Mouse (Mus musculus): ENCODE measurements around the gene Adamts20.
"Not testable (repeated sequence)": the region's sequence is repeated elsewhere in the genome, so short reads cannot be mapped to it uniquely, and the experiment has no call there.

Gene Adamts20

GRCm38 (mm10) chr15:94465318-94465717 lies at the start of gene Adamts20:
Gene Adamts20, minus strand, starts transcription at chr15:94465418.
- no peak for DNase-seq

DNA sequence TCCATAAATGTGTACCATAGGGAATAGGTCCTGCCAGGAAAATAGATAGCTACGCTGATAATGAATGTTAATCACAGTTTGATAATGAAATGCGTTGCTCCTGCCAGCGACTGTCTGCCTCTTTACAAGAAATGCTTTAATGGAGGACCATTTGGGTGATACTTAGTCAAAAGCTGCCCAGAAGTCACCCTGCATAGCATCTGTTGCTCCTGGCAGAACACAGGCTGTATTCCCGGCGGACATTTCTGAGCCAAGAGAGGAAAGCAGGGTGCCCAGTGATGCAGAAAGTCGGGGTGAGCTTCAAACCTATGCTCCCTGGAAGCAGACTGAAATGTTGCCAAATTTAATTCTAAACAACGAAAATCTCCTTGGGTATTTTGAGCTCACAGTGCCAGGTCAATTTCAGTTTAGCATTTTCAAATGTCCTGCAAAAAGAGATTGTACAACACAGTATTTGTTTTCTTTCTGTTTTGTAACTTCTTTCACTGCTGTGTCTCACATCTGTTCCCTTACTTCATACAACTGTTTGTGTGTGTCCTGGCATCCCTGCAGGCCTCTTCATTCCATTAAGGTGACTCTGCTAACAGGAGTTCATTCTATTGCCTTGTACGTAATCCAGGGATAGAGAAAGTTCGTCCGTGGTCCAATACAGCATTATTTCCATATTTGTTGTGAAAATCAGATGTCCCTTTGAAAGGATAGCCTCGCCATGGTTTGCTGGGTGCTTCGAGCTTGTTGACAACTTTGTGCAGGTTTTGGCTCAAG lies 38.4 kb upstream of the Adamts20 start:
- no peak for DNase-seq

- no peak for DNase-seq
Observed at GRCm38 (mm10) chr15:94499260-94499659, 34.0 kb upstream of the Adamts20 start.

DNA sequence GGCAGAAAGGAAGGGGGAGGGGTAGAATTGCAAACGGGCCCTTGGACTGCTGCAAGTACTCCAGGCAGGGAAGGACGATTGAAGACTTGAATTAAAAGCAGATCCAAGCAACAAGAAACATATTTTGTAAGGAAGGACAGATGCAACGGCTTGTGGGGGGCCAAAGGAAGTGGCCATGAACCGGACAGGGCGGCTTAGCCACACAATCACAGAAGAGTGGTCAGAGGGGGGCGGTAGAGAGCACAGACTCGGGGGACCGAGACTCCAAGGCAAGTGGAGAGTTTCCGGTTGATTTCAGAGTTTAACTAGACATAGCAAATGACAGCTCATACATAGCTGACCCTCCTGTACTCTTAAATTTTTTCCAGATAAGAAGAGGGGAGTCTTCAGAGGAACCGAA lies 30.7 kb upstream of the Adamts20 start:
- no peak for DNase-seq

- no peak for DNase-seq
Observed at GRCm38 (mm10) chr15:94494445-94494844, 29.2 kb upstream of the Adamts20 start.

- DNase-seq, result no peak
Observed at GRCm38 (mm10) chr15:94489433-94489832, 24.2 kb upstream of the Adamts20 start.

- DNase-seq, result not testable (repeated sequence)
Observed at GRCm38 (mm10) chr15:94488028-94488427, 22.8 kb upstream of the Adamts20 start.

DNA sequence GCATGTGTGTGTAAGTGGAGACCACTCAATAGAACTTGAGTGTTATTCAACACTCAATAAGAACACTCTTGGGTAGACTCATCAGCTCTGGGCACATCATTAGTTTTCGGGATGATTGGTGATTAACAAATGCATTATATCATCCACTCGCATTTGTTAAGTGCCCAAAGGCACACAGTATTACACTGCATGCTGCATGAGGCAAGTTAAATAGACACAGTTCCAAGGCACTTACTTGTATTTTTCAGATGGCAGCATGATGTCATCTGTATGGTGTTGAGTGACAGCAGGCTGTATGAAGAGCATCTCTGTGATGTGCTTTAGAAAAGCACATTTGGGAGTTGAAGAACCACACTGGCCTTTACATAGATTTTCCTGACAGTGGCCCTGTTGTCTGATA lies 17.3 kb upstream of the Adamts20 start:
- no peak for DNase-seq

DNA sequence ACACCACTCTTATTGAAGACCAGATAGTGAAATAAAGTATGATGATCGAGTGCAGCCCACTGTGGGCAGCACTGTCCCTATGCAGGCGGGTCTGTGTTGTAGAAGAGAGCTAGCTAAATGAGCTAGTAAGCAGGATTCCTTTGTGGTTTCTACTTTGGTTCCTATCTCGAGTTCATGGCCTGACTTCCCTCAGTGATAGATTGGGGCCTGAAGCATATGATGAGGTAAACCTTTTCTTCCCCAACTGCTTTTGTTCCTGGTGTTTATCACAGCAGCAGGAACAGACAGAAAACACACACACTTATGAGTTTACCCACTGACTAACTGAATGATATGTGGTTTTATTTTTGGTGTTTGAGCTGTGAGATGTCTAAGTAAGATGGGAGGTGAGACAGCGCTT lies 15.6 kb upstream of the Adamts20 start:
- no peak for DNase-seq

GRCm38 (mm10) chr15:94480248-94480647 lies 15.0 kb upstream of the Adamts20 start:
- DNase-seq, result no peak

DNA sequence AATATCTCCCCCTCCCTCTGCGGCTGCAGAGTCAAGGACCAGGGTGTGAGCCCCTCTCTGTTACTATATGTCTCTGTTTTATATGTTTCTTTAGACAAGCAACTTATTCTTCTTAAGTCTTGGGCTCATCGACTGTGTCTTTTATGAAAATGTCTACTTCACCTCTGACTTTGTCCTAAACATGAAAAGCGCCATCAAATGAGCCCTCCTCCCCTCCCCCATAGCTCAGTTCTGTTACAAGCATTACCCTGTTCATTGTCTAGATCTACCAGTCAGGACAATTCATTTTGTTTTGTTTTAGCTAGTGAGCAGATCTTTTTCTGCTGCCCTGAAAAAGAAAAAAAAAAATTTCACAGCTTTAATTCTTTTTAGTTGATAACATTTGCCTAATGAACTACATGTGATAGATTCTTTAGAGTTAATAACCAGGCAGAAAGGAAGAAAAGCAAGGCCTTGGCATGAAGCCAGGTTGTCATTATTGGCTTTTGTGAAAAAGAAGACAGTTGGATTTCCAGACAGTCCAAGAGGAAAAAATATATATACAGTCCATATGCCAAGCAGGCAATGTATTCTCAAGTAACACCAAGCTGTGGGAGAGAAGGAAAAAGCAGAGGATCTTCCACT lies 14.4 kb upstream of the Adamts20 start:
- no peak for DNase-seq

DNA sequence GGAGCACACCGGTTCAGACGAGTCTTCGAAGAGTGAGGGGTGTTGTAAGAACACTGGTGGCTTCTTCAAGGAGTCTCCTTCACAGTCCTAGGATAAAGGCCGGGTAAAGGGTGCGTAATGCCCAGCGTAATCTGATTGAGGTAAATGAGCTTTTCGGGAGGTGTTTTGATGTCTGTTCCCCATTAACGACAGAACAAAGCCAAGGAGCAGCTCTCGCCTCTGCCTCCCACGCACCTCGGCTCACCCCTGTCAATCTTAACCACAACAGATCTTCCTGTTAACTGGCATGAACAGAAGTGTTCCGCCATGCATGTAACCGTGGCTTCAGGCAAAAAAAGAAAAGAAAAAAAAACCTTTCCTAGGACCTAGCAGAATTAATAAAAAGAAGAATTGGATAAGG lies 13.5 kb upstream of the Adamts20 start:
- DNase-seq, result peak; percentile 63 to 69

- DNase-seq, result no peak
Observed at GRCm38 (mm10) chr15:94477287-94477686, 12.1 kb upstream of the Adamts20 start.

DNA sequence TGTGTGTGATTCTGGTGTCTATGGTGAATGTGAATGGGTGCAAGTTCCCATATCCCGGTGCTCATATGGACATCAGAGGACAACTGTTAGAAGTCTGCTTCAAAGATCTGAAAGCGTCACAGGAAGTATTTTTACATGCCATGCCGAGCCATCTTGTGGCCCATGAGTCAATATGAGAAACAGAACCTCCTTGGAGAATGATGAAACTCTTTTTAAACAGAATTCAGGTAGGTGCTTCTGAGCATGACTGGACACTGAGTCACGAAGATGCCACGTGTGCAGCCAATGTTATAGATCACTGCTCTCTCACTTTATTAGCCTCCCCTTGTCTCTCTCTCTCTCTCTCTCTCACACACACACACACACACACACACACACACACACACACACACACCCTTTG lies 10.8 kb upstream of the Adamts20 start:
- DNase-seq, result no peak

GRCm38 (mm10) chr15:94470361-94470760 lies 5.1 kb upstream of the Adamts20 start:
- no peak for DNase-seq

DNA sequence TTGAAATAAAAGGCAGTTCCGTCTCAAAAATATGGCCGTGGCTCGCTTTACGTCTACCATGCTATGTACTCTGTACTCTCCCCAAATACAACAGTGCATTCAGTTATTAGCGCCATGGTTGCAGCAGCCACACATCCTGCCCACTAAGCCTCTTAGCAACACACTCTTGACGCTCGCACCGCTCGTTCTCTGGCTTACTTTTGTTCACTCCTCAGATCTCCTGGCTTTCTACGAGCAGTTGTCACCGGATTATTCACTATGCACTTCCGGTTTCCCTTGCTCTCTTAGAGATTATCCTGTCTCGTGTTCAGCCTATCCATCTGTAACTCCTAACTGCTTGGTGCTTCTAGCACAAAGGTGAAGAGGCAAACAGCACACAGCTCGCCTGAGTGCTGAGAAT lies 337 bp downstream of the Adamts20 start:
- DNase-seq, result no peak

- DNase-seq, result peak; percentile 5 to 9
Observed at GRCm38 (mm10) chr15:94463251-94463650, 2.0 kb downstream of the Adamts20 start.

DNA sequence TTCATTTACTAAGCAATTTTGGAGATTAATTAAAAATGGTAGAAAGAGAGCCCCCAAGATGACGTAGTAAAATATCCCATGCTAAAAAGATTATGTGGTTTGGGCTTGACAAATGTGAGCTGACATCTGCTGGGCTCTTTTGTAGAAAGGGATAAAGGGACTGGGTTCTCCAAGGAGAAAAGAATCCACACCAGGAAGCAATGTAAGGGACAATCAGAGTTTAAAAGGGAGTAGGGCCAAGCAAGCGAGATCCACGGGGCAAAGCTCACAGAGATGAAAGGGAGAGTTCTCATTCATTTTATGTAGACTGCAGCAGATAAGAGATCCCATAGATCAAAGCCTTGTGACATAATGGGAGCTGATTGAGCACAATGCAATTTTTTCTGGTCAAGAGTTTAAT lies 3.0 kb downstream of the Adamts20 start:
- DNase-seq, result no peak

GRCm38 (mm10) chr15:94461166-94461565 lies 4.1 kb downstream of the Adamts20 start:
- DNase-seq, result no peak

- DNase-seq, result no peak
Observed at GRCm38 (mm10) chr15:94457636-94458390, 7.4 kb downstream of the Adamts20 start.

GRCm38 (mm10) chr15:94452848-94453247 lies 12.4 kb downstream of the Adamts20 start:
- DNase-seq, result no peak

- DNase-seq, result no peak
Observed at GRCm38 (mm10) chr15:94451600-94451999, 13.6 kb downstream of the Adamts20 start.

- no peak for DNase-seq
Observed at GRCm38 (mm10) chr15:94444437-94445136, 20.6 kb downstream of the Adamts20 start.
